Mouse (Mus musculus): ENCODE results near the gene Rprd1b. TPM values are rescaled to one million over a fixed set of nuclear protein-coding genes. Genes with fewer than 3 reads are reported as not detected.
A peak's percentile ranks its signal among the peaks of the same experiment; 100 is the strongest.

Gene Rprd1b
- polyA plus RNA-seq, 1 experiment from 2014 or later = 54.2 TPM

DNA sequence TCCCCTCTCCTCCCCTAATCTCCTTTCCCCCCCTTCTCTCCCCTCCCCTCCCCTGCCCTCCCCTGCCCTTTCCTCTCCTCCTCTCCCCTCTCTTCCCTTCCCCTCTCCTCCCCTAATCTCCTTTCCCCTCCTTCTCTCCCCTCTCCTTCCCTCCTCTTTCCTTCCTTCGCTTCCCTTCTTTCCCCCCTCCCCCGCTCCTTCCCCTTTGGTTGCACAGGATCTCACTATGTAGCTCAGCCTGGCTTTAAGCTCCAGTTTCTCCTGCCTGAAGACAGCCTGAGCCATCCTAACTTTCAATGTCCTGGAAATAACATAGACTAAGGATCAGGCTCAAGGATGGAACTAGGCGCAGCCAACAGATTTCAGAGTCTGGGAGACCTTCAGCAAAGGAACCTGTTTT, 115.5 kb downstream of the Rprd1b start:
- H3K9me3 ChIP-seq (replicated peaks) = no peaks in the 10 kb centered on the region
- H3K36me3 ChIP-seq (ENCODE audit: poor library complexity, severe bottlenecking) = no peaks in the 10 kb centered on the region
- H3K9ac ChIP-seq = no peak overlapping the region
- H3K27me3 ChIP-seq = peaks cover 19% of the 10 kb centered on the region
- 63% methylated on average over 3 of the region's 3 CpGs for whole genome bisulfite sequencing
- H3K27ac ChIP-seq = no peak overlapping the region
- H3K4me1 ChIP-seq = peaks cover 28% of the 10 kb centered on the region
- ATAC-seq = no peak
- no peak overlapping the region for H3K4me3 ChIP-seq
- H3K4me2 ChIP-seq = no peak overlapping the region

DNA sequence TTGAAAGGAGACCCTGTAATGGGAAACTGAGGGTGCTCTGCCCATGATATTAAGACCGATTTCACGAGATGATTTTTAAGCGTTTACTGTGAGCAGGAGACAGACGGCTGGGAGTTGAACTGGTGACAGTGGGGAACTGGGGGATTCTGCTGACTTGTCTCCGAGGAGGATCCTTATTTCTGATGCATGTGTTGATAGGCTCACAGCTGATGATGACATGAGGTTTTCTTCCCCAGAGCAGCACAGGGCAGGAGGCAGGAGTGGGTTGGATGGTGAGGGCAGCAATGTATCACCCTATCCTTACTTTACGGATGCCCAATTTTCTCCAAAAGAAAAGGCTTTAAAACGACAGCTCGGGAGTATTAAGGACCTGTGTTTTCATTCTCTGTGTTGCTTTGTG, 116.0 kb downstream of the Rprd1b start:
- no peak overlapping the region for H3K4me2 ChIP-seq
- H3K4me3 ChIP-seq = no peak overlapping the region
- 43% methylated on average over 8 of the region's 8 CpGs for WGBS
- no peak for ATAC-seq
- peaks cover 25% of the 10 kb centered on the region for H3K4me1 ChIP-seq
- H3K27me3 ChIP-seq = peaks cover 19% of the 10 kb centered on the region
- H3K36me3 ChIP-seq (ENCODE audit: poor library complexity, severe bottlenecking) = no peaks in the 10 kb centered on the region
- no peak overlapping the region for H3K9ac ChIP-seq
- H3K9me3 ChIP-seq (replicated peaks) = no peaks in the 10 kb centered on the region
- H3K27ac ChIP-seq = no peak overlapping the region

DNA sequence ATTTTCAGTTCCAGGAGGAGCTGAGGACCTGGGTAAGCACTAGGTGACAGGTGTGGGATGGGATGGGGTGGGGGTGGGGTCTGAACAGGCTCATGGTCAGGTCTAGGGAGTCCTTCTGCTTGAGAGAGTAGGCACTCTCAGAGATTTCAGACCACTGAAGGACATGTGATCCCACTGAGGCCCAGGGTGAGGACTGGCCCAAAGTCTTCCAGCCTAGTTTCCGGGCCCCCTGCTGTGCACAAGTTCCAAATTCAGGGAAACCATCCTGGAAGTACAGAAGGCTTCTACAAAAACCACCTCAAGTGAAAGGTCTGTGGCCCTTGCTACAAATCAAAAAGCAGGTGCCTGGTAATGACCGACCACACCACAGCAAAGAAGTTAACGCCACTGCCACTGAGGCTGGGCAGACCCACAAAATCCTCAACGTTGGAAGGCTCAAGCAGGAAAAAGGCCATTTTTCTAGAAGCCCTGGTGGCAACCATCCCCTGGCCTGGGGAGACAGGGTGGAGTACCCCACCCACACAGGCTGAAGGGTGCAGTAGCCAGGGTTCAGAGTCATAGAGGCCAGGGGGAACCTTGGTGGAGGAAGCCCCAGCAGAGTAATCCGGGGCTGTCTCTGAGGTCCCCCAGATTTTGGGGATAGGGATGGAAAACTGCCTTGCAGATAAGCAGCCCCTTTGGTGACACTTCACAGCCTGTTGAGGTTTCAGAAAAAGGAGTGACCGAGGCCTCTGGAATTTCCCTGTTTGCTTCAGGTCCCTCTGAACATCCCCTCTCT, 116.6 kb downstream of the Rprd1b start:
- Histone ChIP-seq H3K27me3 (peaks cover 19% of the 10 kb centered on the region), H3K27ac (no peak overlapping the region), H3K9ac (no peak overlapping the region), H3K4me1 (peaks cover 18% of the 10 kb centered on the region), H3K9me3 (replicated peaks) (no peaks in the 10 kb centered on the region), H3K4me2 (no peak overlapping the region), H3K36me3 (ENCODE audit: poor library complexity, severe bottlenecking) (no peaks in the 10 kb centered on the region), H3K4me3 (no peak overlapping the region)
- WGBS = 89% methylated on average over 6 of the region's 6 CpGs
- no peak for ATAC-seq

DNA sequence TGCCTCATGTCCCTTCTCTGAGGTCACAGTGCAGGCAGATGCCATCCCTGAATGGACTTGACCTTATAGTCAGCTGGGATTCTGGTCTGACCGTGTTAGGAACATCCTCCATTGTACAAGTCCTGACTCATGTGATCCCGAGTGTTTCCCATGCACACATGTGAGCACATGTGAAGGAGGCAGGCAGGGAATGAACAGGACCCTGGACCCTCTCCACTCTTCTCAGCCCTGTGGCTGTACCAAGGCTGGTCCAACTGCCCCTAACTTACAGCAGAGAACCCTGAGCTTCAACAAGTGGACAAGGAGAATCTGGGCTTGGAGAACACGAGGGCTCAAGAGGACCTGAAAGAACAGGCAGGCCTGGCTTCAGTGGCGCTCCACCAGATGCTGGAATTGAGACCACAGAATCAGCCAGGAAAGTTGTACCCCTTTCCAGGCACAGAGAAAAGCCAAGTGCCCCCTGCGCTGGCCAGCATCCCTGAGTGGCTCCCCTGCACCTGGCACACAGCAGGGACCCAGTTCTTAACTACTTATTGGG, 117.3 kb downstream of the Rprd1b start:
- Histone ChIP-seq H3K36me3 (ENCODE audit: poor library complexity, severe bottlenecking) (no peaks in the 10 kb centered on the region), H3K9ac (no peak overlapping the region), H3K4me3 (no peak overlapping the region), H3K27me3 (peaks cover 19% of the 10 kb centered on the region), H3K4me1 (peaks cover 12% of the 10 kb centered on the region), H3K9me3 (replicated peaks) (no peaks in the 10 kb centered on the region), H3K4me2 (peak overlapping the region; percentile 64), H3K27ac (no peak overlapping the region)
- 77% methylated on average over 5 of the region's 5 CpGs for WGBS
- ATAC-seq = no peak

DNA sequence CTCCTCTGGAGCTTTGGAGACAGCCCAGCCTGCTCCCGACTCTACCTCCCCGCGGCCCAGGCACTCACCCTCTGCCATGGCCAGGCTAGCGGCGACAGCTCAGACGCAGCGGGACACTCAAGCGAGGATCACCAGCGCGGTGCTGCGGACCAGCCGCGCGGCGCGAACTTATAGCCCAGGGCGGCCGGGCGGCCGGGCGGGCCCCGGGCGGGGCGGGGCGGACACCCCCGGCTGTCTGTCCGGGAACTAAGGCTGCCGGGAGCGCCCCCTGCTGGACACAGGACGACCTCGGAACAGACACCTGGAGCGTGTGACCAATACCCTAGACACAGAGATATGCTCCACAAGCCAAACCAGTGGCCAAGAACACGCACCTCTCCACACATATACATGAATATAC, 117.9 kb downstream of the Rprd1b start, which contains the start of gene Tgm2:
Tgm2 (minus strand) TSS at position 214 of the 400 bp plus-strand sequence.
- ATAC-seq = peak; percentile 67
- under 1% methylated on average over 32 of the region's 33 CpGs for WGBS

DNA sequence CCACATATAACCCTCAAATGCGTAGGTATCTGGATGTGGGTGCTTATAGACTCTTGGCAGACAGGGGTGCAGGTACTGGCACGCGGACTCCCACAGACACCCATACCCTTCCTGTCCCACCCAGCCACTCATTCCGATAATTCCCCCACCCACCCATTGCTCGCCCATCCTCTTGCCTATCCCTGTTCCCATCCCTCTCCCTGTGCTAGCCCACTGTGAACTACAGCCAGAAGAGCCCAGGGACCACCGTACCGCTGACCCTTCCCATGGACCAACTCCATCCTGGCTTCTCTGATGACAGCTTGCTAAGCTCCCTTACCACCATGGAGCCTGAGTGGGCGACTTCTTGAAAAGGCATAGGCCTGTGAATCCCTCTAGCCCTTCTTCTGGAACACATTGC, 118.7 kb downstream of the Rprd1b start:
- Histone ChIP-seq H3K9me3 (replicated peaks) (0 out of 2 replicates have a peak, but pooled peaks cover 4% of the 10 kb centered on the region), H3K27me3 (peaks cover 19% of the 10 kb centered on the region), H3K4me3 (no peak overlapping the region), H3K4me1 (peaks cover 8% of the 10 kb centered on the region), H3K27ac (no peak overlapping the region), H3K9ac (no peak overlapping the region), H3K36me3 (ENCODE audit: poor library complexity, severe bottlenecking) (no peaks in the 10 kb centered on the region), H3K4me2 (no peak overlapping the region)
- 90% methylated on average over 8 of the region's 8 CpGs for WGBS
- no peak for ATAC-seq

More for the DNA sequence above, 117.9 kb downstream of the Rprd1b start, which contains the start of gene Tgm2:
- Histone ChIP-seq H3K4me3 (peak within 1 kb of the TSS; percentile 32), H3K9me3 (replicated peaks) (0 out of 2 replicates have a peak, but pooled peaks cover 4% of the 10 kb centered on the region), H3K9ac (peak within 1 kb of the TSS; percentile 54; the same call in 1 of the 2 replicates), H3K27ac (no peak within 1 kb of the TSS), H3K36me3 (ENCODE audit: poor library complexity, severe bottlenecking) (no peaks in the 10 kb centered on the region), H3K27me3 (peaks cover 19% of the 10 kb centered on the region), H3K4me1 (peaks cover 8% of the 10 kb centered on the region), H3K4me2 (peak within 1 kb of the TSS; percentile 64)

DNA sequence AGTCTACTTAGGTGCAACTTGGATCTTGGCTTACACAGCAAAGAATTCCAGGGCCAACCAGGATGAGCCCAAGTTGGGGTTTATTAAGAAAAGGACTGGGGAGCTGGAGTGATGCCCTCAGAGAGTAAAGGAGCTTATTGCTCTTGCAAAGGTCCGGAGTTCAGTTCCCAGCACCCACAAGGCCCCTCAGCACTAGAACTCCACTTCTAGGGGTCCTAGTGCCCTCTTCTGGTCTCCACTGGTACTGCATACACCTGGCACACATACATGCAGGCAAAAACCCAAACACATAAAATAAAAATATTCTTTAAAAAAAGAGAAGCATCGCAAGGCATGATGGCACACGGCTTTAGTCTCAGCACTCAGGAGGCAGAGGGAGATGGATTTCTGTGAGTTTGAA, 122.8 kb downstream of the Rprd1b start:
- 96% methylated on average over 3 of the region's 3 CpGs for WGBS
- no peak overlapping the region for H3K27ac ChIP-seq

DNA sequence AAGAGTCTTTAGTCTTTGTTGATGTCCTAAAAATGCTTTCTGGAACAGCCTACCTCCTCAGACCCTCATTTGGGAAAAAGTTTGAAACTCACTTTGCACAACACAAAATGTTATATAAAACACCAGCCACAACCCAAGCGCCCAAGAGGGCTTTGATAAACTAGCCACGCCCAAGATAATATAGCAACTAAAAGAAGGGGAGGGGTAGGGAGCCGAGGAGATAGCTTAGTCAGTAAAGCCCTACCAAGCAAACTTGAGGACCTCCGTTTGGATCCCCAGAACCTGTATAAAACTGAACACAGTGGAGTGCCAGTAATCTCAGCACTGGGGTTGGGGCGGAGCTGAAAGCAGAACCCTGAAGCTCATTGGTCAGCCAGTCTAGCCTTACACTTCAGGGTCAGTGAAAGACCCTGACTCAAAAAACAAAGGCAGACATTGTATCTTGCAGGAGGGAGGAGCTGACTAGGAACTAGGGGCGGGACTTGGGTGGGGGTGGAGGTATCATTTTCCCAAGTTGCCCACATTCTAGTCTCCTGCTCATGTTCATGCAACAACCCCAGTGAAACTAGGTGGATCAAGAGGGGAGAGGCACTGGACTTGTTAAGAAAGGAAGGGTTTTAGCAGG, 124.5 kb downstream of the Rprd1b start:
- Histone ChIP-seq H3K9me3 (replicated peaks) (0 out of 2 replicates have a peak, but pooled peaks cover 4% of the 10 kb centered on the region), H3K4me2 (peak overlapping the region; percentile 68; the same call in 1 of the 2 replicates), H3K9ac (no peak overlapping the region), H3K4me1 (peaks cover 18% of the 10 kb centered on the region), H3K4me3 (no peak overlapping the region), H3K27me3 (peaks cover 2% of the 10 kb centered on the region; the same call in 1 of the 2 replicates), H3K36me3 (ENCODE audit: poor library complexity, severe bottlenecking) (no peaks in the 10 kb centered on the region), H3K27ac (peak overlapping the region; percentile 14; the same call in 1 of the 2 replicates)
- peak; percentile 70; the same call in 1 of the 2 replicates for ATAC-seq
- 17% methylated on average over 6 of the region's 6 CpGs for WGBS

More for the DNA sequence above, 122.8 kb downstream of the Rprd1b start:
- Histone ChIP-seq H3K27me3 (peaks cover 6% of the 10 kb centered on the region), H3K9ac (no peak overlapping the region), H3K4me2 (no peak overlapping the region), H3K4me3 (no peak overlapping the region), H3K36me3 (ENCODE audit: poor library complexity, severe bottlenecking) (no peaks in the 10 kb centered on the region), H3K9me3 (replicated peaks) (0 out of 2 replicates have a peak, but pooled peaks cover 4% of the 10 kb centered on the region), H3K4me1 (peaks cover 20% of the 10 kb centered on the region)
- no peak for ATAC-seq

DNA sequence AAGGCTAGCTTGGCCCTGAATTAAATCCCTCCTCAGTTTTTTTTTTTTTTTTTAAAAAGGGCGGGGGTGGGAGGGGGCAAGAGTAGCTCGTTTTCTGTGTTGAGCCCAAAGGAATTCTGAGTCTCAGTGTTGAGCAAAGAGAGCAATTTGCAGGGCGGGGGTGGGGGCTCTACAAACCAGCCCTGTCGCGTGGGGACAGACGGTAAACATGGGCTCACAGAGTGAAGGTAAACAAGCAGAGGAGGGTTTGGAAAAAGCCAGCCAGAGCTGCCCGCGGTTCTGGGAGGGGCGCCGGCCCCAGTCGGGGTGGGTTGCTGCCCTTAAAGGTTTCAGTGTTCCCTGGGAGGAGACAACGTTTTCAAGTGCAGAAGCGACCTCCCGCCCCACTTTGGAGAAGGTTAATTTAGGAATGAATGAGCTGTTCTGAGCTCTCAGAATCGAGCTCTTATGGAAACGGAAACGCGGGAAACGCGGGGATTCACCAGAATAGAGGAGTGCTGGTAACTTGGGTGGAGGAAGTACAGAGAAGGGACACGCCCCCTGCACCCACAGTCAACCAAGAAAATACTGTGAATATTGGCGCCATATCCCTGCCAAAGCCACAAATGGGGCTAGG, 125.5 kb downstream of the Rprd1b start:
- Histone ChIP-seq H3K9ac (peak overlapping the region; percentile 61), H3K4me2 (peak overlapping the region; percentile 68), H3K4me1 (peaks cover 18% of the 10 kb centered on the region), H3K36me3 (ENCODE audit: poor library complexity, severe bottlenecking) (no peaks in the 10 kb centered on the region), H3K27me3 (no peaks in the 10 kb centered on the region), H3K9me3 (replicated peaks) (0 out of 2 replicates have a peak, but pooled peaks cover 4% of the 10 kb centered on the region), H3K27ac (no peak overlapping the region), H3K4me3 (peak overlapping the region; percentile 35)
- ATAC-seq = peak; percentile 51; the same call in 1 of the 2 replicates
- WGBS = 1% methylated on average over 22 of the region's 22 CpGs

DNA sequence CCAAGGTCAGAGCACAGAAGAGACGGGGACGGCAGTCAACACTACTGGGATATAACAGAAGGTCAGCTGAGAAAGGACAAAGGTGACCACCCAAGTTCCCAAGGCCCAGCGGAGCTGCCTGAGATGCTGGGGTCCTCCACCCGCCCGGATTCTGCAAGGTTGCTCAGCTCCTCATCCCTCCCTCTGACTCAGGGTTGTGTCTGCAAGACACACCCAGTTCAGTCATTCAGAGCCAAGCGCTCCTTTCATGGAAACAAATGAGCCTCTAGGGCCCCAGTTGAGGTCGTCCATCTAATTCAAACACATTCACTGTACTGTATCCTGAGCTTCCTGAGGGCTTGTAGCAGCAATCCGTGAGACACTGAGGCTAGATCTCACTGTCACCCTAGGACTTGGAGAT, 126.3 kb downstream of the Rprd1b start:
- Histone ChIP-seq H3K4me3 (no peak overlapping the region), H3K9me3 (replicated peaks) (0 out of 2 replicates have a peak, but pooled peaks cover 4% of the 10 kb centered on the region), H3K27me3 (no peaks in the 10 kb centered on the region), H3K36me3 (ENCODE audit: poor library complexity, severe bottlenecking) (no peaks in the 10 kb centered on the region), H3K4me2 (no peak overlapping the region; the same call in 1 of the 2 replicates), H3K27ac (no peak overlapping the region), H3K9ac (no peak overlapping the region), H3K4me1 (peaks cover 18% of the 10 kb centered on the region)
- ATAC-seq = no peak
- 50% methylated on average over 8 of the region's 8 CpGs for WGBS

DNA sequence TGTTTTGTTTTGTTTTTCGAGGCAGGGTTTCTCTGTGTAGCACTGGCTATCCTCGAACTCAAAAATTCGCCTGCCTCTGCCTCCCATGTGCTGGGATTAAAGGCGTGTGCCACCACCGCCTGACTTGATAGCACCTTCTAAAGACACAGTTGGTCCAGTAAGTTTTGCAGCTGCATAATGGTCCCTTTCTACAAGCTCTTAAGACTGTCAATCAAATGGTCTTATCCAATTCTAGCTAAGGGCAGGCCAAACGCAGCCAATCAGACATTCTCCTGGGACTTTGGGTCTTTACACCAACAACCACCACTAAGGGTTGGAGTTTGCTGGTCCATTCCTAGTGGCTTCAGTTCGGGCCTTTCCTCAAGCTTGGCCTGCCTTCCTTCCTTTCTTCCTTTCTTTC, 126.8 kb downstream of the Rprd1b start:
- Histone ChIP-seq H3K36me3 (ENCODE audit: poor library complexity, severe bottlenecking) (no peaks in the 10 kb centered on the region), H3K4me2 (no peak overlapping the region), H3K4me3 (no peak overlapping the region), H3K9me3 (replicated peaks) (0 out of 2 replicates have a peak, but pooled peaks cover 4% of the 10 kb centered on the region), H3K9ac (no peak overlapping the region), H3K27me3 (no peaks in the 10 kb centered on the region), H3K27ac (no peak overlapping the region), H3K4me1 (peaks cover 18% of the 10 kb centered on the region)
- no peak for ATAC-seq
- WGBS = 88% methylated on average over 7 of the region's 7 CpGs
